Mouse (Mus musculus) bone marrow, adult 2 months (tissue): ENCODE data around the gene Tor4a. TPM values are rescaled to one million over a fixed set of nuclear protein-coding genes. Genes with fewer than 3 reads are reported as not detected.

ENCODE experiments used
- H3K27ac ChIP-seq: fragments of 200-500 bp; 2 replicates; pipeline ENCODE4 v1.5.1; 2012; ENCODE audit warnings: low read depth, mild to moderate bottlenecking, control low read depth, inconsistent platforms, low read length; ENCODE audit not compliant: control insufficient read depth, poor library complexity, insufficient read depth
- H3K4me1 ChIP-seq: fragments of 200-500 bp; 2 replicates; pipeline ENCODE4 v1.6.1; 2011; ENCODE audit warnings: low read length; ENCODE audit not compliant: control insufficient read depth, insufficient read depth
- H3K4me3 ChIP-seq: fragments of 200-500 bp; replicated peaks from 2 replicates; pipeline ENCODE3; 2011; ENCODE audit warnings: mild to moderate bottlenecking, low read depth, low read length, control low read depth; ENCODE audit not compliant: control insufficient read depth
- CTCF ChIP-seq: fragments of 200-500 bp; IDR thresholded peaks from 2 replicates; pipeline ENCODE4 v1.5.1; 2011; ENCODE audit warnings: low read length, control low read depth; ENCODE audit not compliant: control insufficient read depth, insufficient read depth
- POLR2A ChIP-seq: fragments of 200-500 bp; IDR thresholded peaks from 2 replicates; pipeline ENCODE4 v1.6.1; 2011; ENCODE audit warnings: low read depth, mild to moderate bottlenecking, control low read depth, low read length, borderline replicate concordance; ENCODE audit not compliant: control insufficient read depth
- WGBS: fragments of 180-500 bp; shearing (Covaris S2); methylation state at CpG from one replicate; pipeline ENCODE4 v1.1.7; 2018; 5-methylcytosine and 5-hydroxymethylcytosine counted together
- polyA plus RNA-seq: library from polyadenylated mRNA; stranded (reverse); fragments of >200 nt; gene quantifications from 2 replicates; pipeline ENCODE4 v1.2.4, GENCODE M21; 2011; ENCODE audit warnings: low replicate concordance; ENCODE audit not compliant: missing spikeins, insufficient read depth, insufficient read length

Gene Tor4a
- polyA plus RNA-seq, 1 experiment, result 8.9 TPM

DNA sequence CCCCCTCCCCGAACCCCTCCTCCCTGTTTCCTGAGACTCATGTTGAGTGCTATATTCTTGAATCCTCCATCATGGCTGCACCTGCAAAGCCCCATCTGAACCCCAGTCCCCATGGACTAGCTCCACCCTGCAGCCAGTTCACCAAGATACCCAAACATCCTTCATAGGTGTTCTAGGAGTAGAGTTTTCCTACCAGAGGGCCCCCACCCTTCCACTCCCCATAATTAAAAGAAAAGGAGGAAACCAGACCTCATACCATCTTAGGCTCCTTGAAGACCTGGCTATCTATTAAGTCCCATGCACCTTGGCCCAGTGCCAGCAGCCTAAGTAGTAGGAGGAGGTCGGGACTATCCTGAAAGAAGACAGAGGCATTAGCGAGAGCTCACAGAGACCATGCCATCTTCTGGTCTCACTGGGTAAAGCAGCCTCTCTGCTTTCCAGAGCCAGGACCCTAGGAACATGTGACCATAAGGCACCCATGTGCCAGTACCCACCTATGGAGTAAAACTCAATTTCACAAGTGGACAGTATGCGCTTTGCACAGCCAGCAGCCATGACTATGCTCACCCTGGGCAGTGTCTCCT is 7.0 kb upstream of the Tor4a start:
- H3K4me3 ChIP-seq, result no peak overlapping the region
- 52% methylated on average over 4 of the region's 4 CpGs for WGBS
- H3K27ac ChIP-seq, result no peak overlapping the region
- H3K4me1 ChIP-seq, result no peaks in the 10 kb centered on the region
- TF ChIP-seq POLR2A (no peak), CTCF (peak; percentile 24; the same call in 1 of the 2 replicates)

DNA sequence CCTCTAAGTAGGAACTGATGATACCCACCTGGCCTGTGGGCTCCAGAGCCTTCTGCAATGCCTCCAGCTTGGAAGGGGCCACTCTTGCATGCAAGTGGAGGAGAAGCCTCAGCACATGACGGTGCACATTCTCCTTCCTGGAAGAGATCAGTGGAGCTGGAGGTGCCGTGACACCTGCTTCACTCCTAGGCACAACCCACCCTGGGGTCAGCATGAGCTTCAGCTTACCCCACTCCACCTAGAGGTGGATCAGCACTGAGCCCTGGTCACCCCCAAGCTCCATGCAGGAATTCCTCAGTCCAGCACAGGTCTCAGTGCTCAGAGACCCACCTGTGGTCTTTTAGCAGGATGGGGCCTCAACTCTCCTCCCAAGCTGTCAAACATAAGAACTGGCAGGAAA is 3.9 kb upstream of the Tor4a start:
- 91% methylated on average over 2 of the region's 2 CpGs for WGBS
- H3K4me1 ChIP-seq, result no peaks in the 10 kb centered on the region
- H3K27ac ChIP-seq, result no peak overlapping the region
- H3K4me3 ChIP-seq, result no peak overlapping the region
- TF ChIP-seq CTCF (no peak), POLR2A (no peak)

DNA sequence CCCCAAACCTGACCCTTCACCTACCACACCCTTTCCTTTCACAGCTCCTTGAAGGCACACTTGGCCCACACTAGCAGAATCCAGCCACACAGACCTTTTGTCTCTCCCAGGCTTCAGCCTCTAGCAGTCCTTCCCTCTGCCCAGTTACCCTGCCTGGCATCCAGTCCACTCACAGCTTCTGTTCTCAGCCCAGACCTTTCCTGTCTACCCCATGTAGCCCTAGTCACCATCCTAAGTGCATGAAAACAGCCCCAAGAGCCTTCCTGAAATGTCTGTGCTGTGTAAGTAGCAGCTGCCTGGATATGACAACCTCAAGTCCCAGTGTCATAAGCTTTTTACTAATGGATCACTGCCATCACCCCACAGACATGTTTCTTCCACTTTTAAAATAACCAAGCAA is 1.3 kb upstream of the Tor4a start:
- TF ChIP-seq POLR2A (no peak), CTCF (no peak)
- H3K4me3 ChIP-seq, result no peak overlapping the region
- peaks cover 14% of the 10 kb centered on the region for H3K4me1 ChIP-seq
- no peak overlapping the region for H3K27ac ChIP-seq

DNA sequence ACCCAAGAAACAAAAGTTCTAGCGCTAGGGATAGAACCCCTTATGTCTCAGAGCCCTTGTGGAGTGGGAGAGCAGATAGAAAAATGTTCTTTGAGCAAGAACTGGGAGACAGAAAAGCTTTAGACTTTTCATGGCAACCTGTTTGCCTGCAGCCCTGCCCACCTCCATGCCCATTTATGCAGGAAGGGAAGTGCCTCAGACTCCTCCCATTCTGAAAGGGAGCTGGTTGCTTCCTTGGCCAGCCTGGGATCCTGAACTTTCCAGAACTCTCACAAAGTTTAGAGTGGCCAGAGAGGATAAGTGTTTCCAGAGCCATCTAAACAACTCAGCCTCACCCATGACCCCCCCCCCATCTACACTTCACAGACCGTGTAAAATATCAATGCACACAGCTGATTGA is 505 bp upstream of the Tor4a start:
- Histone ChIP-seq H3K27ac (peak overlapping the region; percentile 93), H3K4me3 (peak overlapping the region; percentile 86), H3K4me1 (peaks cover 14% of the 10 kb centered on the region)
- 16% methylated on average over 2 of the region's 2 CpGs for WGBS
- TF ChIP-seq POLR2A (no peak), CTCF (no peak)

GRCm38 (mm10) chr2:25195211-25196156 is 1.2 kb downstream of the Tor4a start:
- WGBS, result 2% methylated on average over 55 of the region's 55 CpGs
- TF ChIP-seq POLR2A (peak; percentile 67; the same call in 1 of the 2 replicates), CTCF (no peak)
- Histone ChIP-seq H3K4me3 (peak overlapping the region; percentile 86), H3K4me1 (peaks cover 14% of the 10 kb centered on the region), H3K27ac (peak overlapping the region; percentile 93)

GRCm38 (mm10) chr2:25194486-25195171 is 2.1 kb downstream of the Tor4a start:
- H3K4me3 ChIP-seq, result peak overlapping the region; percentile 86
- H3K4me1 ChIP-seq, result peaks cover 14% of the 10 kb centered on the region
- H3K27ac ChIP-seq, result peak overlapping the region; percentile 93
- 9% methylated on average over 17 of the region's 17 CpGs for WGBS
- TF ChIP-seq POLR2A, result no peak
- no peak for TF ChIP-seq CTCF

GRCm38 (mm10) chr2:25194006-25194405 is 2.7 kb downstream of the Tor4a start:
- H3K4me1 ChIP-seq, result peaks cover 14% of the 10 kb centered on the region

GRCm38 (mm10) chr2:25193330-25193770 is 3.3 kb downstream of the Tor4a start:
- TF ChIP-seq CTCF (peak; percentile 98), POLR2A (no peak)
- Histone ChIP-seq H3K27ac (peak overlapping the region; percentile 93), H3K4me1 (peaks cover 14% of the 10 kb centered on the region), H3K4me3 (peak overlapping the region; percentile 36)
- WGBS, result 2% methylated on average over 6 of the region's 6 CpGs

More at GRCm38 (mm10) chr2:25194006-25194405, 2.7 kb downstream of the Tor4a start:
- peak overlapping the region; percentile 86 for H3K4me3 ChIP-seq
- H3K27ac ChIP-seq, result peak overlapping the region; percentile 93
- TF ChIP-seq CTCF (no peak), POLR2A (no peak)
- 18% methylated on average over 5 of the region's 5 CpGs for whole genome bisulfite sequencing
